Mouse (Mus musculus): ENCODE measurements around the gene Cobll1.

DNA sequence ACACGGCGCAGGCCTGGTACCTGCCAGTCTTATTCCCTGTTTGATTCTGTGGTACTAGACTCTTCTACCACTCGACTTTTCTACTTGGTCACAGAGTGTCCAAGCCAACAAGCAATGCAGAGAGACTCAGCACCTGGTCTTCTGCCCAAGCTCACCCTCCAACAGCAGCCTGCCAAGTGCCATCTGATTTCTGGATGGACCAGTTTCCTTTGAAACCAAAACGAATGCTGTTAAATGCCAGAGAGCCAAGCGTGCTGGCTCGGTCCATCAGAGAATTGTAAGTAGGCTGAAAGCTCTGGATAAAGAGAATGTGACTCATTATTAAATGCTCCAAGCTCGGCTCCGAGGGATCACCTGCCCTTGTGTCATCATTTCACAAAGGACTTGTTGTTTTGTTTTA is 16.2 kb downstream of the Cobll1 start:
- no peak for TF ChIP-seq CTCF (IDR thresholded peaks at IDR 0.05; ENCODE audit: borderline replicate concordance, extremely low read depth, insufficient read depth, insufficient read length)
- no peak for TF ChIP-seq POLR2A (IDR thresholded peaks at IDR 0.05; ENCODE audit: borderline replicate concordance, extremely low read depth, insufficient read depth, insufficient read length, poor library complexity, severe bottlenecking)
